Mouse (Mus musculus) ES-E14 (cell line): ENCODE data around the gene Tnmd. TPM values are rescaled to one million over a fixed set of nuclear protein-coding genes. Genes with fewer than 3 reads are reported as not detected.

Source experiments
- DNase-seq: peaks from one replicate; pipeline ENCODE4 v3.0.0-alpha.2; 2013; ENCODE audit warnings: low read depth, low spot score
- H3K27ac ChIP-seq: 2 replicates; pipeline ENCODE4 v1.5.1; 2012; ENCODE audit warnings: low read depth, mild to moderate bottlenecking, low read length, moderate library complexity, mixed read lengths; ENCODE audit not compliant: poor library complexity, insufficient read depth, severe bottlenecking
- H3K36me3 ChIP-seq: 2 replicates; pipeline ENCODE4 v1.6.1; 2012; ENCODE audit warnings: mild to moderate bottlenecking, low read length, moderate library complexity, mixed read lengths; ENCODE audit not compliant: control insufficient read depth, poor library complexity, insufficient read depth, severe bottlenecking
- H3K4me1 ChIP-seq, 2 experiments: fragments of 150-350 bp in 1 of 2; sonication (generic) in 1 of 2; 2 replicates each; pipeline ENCODE4 v1.6.1; 2012; ENCODE audit warnings: low read length in 2 of 2, mild to moderate bottlenecking in 1 of 2, mixed read lengths in 1 of 2; ENCODE audit not compliant: control insufficient read depth in 2 of 2, insufficient read depth in 2 of 2, poor library complexity in 1 of 2
- H3K4me3 ChIP-seq, 2 experiments: fragments of 150-350 bp in 1 of 2; sonication (generic) in 1 of 2; 2 replicates each; pipeline ENCODE4 v1.5.1; 2012; ENCODE audit warnings: low read length in 2 of 2, low read depth in 1 of 2, mild to moderate bottlenecking in 1 of 2, mixed read lengths in 1 of 2; ENCODE audit not compliant: insufficient read depth in 1 of 2, poor library complexity in 1 of 2, severe bottlenecking in 1 of 2
- H3K9ac ChIP-seq: 2 replicates; pipeline ENCODE4 v1.6.1; 2012; ENCODE audit warnings: low read depth, mild to moderate bottlenecking, low read length, mixed read lengths; ENCODE audit not compliant: poor library complexity, insufficient read depth, severe bottlenecking
- H3K9me3 ChIP-seq: fragments of 150-350 bp; sonication (generic); 2 replicates; pipeline ENCODE4 v1.6.1; 2012; ENCODE audit warnings: low read depth, mild to moderate bottlenecking, low read length; ENCODE audit not compliant: control insufficient read depth, insufficient read depth
- CHD2 ChIP-seq: IDR thresholded peaks from 2 replicates; pipeline ENCODE4 v1.6.1; 2014; ENCODE audit warnings: mild to moderate bottlenecking, low read depth, low read length, inconsistent platforms
- HCFC1 ChIP-seq: IDR thresholded peaks from 2 replicates; pipeline ENCODE4 v1.6.1; 2012; ENCODE audit warnings: low read length, inconsistent platforms, borderline replicate concordance; ENCODE audit not compliant: insufficient read depth
- MAFK ChIP-seq: IDR thresholded peaks from 2 replicates; pipeline ENCODE4 v1.6.1; 2014; ENCODE audit warnings: mild to moderate bottlenecking, low read depth, low read length, inconsistent platforms; ENCODE audit not compliant: insufficient read depth
- ZC3H11A ChIP-seq: IDR thresholded peaks from 2 replicates; pipeline ENCODE4 v1.6.1; 2012; ENCODE audit warnings: low read depth, mild to moderate bottlenecking, inconsistent platforms, low read length, borderline replicate concordance
- ZNF384 ChIP-seq: IDR thresholded peaks from 2 replicates; pipeline ENCODE4 v1.6.1; 2012; ENCODE audit warnings: low read depth, low read length, inconsistent platforms
- in situ Hi-C, 2 experiments: fragments of 600-800 bp; cut with MboI; formaldehyde crosslinking; loops; one replicate each; pipeline ENCODE4 v1.15.1; 2025; ENCODE audit warnings: low sequenced_read_pairs in 2 of 2, inconsistent platforms in 1 of 2; ENCODE audit not compliant: unreplicated experiment in 2 of 2
- total RNA-seq: library from RNA; depleted of rRNA; stranded (reverse); fragments of 300-350 nt; gene quantifications from 2 replicates; pipeline ENCODE4 v1.2.3, GENCODE M21; 2012; rRNA removed

Tnmd gene
- total RNA-seq, 1 experiment, result not detected

- Histone ChIP-seq H3K27ac (no peak overlapping the region), H3K4me3 (no peak overlapping the region), H3K9ac (no peak overlapping the region), H3K4me1 (no peaks in the 10 kb centered on the region), H3K9me3 (no peaks in the 10 kb centered on the region), H3K36me3 (no peaks in the 10 kb centered on the region)
- DNase-seq, result no peak
- TF ChIP-seq ZC3H11A (no peak), MAFK (no peak), ZNF384 (no peak), CHD2 (no peak), HCFC1 (no peak)
- in situ Hi-C loops, result no loop called here
These were observed 63.4 kb downstream of the Tnmd start for GRCm38 (mm10) chrX:133914219-133914618.

Other genes with a start within 250 kb of the Tnmd start
- 0.90 and 2.3 TPM in 2 replicates for gene Pcdh19, start 162.0 kb upstream of the Tnmd start, total RNA-seq
- gene Tspan6, start 47.4 kb downstream of the Tnmd start, total RNA-seq, result 23.9 and 27.1 TPM in 2 replicates
- 0.27 TPM in 1 of 2 replicates, not detected in the other for gene Srpx2, start 57.4 kb downstream of the Tnmd start, total RNA-seq
- gene Sytl4, start 130.8 kb downstream of the Tnmd start, total RNA-seq, result 0.54 and 0.58 TPM in 2 replicates
- gene Cstf2, start 208.2 kb downstream of the Tnmd start, total RNA-seq, result 57.2 and 69.6 TPM in 2 replicates